Mouse (Mus musculus): ENCODE measurements around the gene Tchhl1. TPM values are rescaled to one million over a fixed set of nuclear protein-coding genes. Genes with fewer than 3 reads are reported as not detected.

Gene Tchhl1
- polyA plus RNA-seq, 1 experiment from 2014 or later, result 0.38 TPM

DNA sequence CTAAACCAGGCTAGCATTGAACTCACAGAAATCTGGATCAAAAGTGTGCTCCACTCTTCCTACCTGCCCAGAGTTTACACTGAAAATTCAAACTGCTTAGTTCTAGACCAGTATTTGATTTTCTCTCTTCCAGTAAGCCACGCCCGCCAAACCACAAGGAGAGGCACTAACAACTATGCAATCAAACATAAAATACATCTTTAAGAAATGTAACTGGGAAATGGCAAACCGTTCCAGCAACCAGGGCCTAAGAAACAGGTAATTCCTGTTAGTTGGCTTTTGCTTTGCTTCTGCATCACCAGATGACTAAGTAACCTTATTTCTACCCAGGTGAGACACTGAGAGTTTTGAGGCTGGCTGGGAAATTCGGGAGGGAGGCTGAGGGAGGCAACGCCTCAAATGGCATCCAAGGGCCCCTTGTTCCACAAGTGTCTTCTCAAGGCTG, 38.3 kb downstream of the Tchhl1 start:
- Histone ChIP-seq H3K4me2 (peak overlapping the region; percentile 47; the same call in 1 of the 2 replicates), H3K27ac (peak overlapping the region; percentile 67)

DNA sequence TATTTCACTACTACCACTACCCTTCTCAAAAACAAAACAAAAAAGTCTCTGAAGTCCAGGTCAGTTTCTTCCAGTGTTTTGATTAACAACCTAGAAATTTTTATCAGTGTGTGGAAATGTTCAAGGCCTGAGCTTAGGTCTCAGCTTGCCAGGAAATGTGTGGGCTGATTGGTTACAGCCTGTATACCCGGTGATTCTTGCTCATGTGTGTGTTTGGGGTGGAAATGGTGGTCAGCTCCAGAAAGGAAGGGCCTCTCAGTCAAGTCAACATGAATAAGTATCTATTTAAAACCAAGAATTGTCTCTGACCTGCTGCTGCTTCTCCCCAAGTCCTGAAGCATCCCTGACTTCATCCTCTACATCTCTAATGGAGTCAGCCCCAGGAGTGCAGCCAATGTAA, 40.7 kb downstream of the Tchhl1 start:
- H3K4me1 ChIP-seq, result no peaks in the 10 kb centered on the region
- H3K4me3 ChIP-seq (replicated peaks), result no peak overlapping the region
- H3K4me2 ChIP-seq, result no peak overlapping the region
- WGBS, result 21% methylated on average over 1 of the region's 1 CpGs
- H3K27me3 ChIP-seq, result no peaks in the 10 kb centered on the region
- no peaks in the 10 kb centered on the region for H3K36me3 ChIP-seq
- H3K9me3 ChIP-seq (replicated peaks), result no peaks in the 10 kb centered on the region
- no peak overlapping the region for H3K27ac ChIP-seq
- H3K9ac ChIP-seq, result no peak overlapping the region
- ATAC-seq (replicated peaks; ENCODE audit: low FRiP score), result no peak

More for the DNA sequence above, 38.3 kb downstream of the Tchhl1 start:
- H3K4me3 ChIP-seq (replicated peaks), result no peak overlapping the region
- no peaks in the 10 kb centered on the region for H3K27me3 ChIP-seq
- H3K4me1 ChIP-seq, result no peaks in the 10 kb centered on the region
- 0 out of 2 replicates have a peak, but pooled peaks have one; percentile 2 for ATAC-seq (replicated peaks; ENCODE audit: low FRiP score)
- WGBS, result 66% methylated on average over 5 of the region's 5 CpGs
- H3K9me3 ChIP-seq (replicated peaks), result no peaks in the 10 kb centered on the region
- H3K9ac ChIP-seq, result no peak overlapping the region
- H3K36me3 ChIP-seq, result no peaks in the 10 kb centered on the region

DNA sequence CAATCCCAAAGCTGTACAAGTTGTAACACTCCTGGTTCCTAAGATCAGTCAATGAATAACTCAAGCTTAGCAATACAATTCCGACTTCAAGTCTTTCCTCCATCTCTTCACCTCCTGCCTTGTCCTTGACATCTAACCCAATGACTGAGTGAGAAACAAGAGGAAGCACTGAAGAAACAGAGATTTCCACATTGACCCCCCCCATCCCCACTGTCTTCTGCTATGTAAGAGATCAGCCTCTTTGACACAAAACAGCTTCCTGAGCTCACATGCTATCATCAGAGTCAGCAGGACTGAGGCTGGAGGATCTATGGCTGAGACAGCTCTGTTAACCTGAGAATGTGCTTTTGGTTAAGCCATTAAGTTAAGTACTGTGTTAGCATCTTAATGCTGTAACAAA, 42.5 kb downstream of the Tchhl1 start:
- 50% methylated on average over 1 of the region's 1 CpGs for WGBS
- Histone ChIP-seq H3K27me3 (no peaks in the 10 kb centered on the region), H3K27ac (no peak overlapping the region), H3K4me3 (replicated peaks) (no peak overlapping the region), H3K36me3 (no peaks in the 10 kb centered on the region), H3K4me1 (no peaks in the 10 kb centered on the region), H3K9me3 (replicated peaks) (no peaks in the 10 kb centered on the region), H3K4me2 (no peak overlapping the region), H3K9ac (no peak overlapping the region)
- no peak for ATAC-seq (replicated peaks; ENCODE audit: low FRiP score)

- no peak overlapping the region for H3K27ac ChIP-seq
- no peaks in the 10 kb centered on the region for H3K4me1 ChIP-seq
- no peak overlapping the region for H3K9ac ChIP-seq
- no peaks in the 10 kb centered on the region for H3K36me3 ChIP-seq
- H3K27me3 ChIP-seq, result no peaks in the 10 kb centered on the region
- 86% methylated on average over 1 of the region's 1 CpGs for WGBS
- no peak for ATAC-seq (replicated peaks; ENCODE audit: low FRiP score)
- H3K9me3 ChIP-seq (replicated peaks), result no peaks in the 10 kb centered on the region
- H3K4me2 ChIP-seq, result no peak overlapping the region
- H3K4me3 ChIP-seq (replicated peaks), result no peak overlapping the region
These were observed 43.2 kb downstream of the Tchhl1 start for GRCm38 (mm10) chr3:93511801-93512200.

DNA sequence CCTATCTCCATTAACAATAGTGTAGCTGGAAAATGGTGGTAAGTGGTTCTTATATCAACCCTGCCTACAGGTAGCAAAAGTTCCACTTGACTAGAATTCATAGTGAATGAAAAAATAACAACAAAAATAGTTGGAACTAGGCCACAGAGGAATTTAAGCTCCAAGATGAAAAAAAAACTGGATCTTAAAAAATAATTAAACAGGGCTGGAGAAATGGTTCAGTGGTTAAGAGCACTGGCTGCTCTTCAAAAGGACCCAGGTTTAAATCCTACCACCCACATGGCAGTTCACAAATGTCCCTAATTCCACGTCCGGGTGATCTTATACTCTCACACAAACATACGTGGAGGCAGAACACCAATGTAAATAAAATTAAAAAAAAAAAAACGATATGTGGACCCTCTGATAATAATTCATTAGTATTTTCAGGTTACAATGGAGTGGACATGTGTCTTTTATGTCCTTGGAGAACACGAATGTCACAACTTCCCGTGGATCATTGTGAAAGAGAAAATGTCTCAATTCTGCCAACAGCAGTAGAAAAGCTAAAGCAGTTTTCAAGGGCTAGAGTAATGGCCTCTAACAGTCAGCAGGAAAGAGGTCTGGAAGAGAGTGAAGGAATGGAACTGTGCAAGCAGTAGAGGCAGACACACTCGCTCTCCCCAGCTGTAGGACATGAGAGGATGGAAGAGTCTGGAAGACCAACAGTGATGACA, 44.0 kb downstream of the Tchhl1 start:
- Histone ChIP-seq H3K27ac (no peak overlapping the region), H3K4me3 (replicated peaks) (no peak overlapping the region), H3K4me2 (no peak overlapping the region), H3K9ac (no peak overlapping the region), H3K27me3 (no peaks in the 10 kb centered on the region), H3K36me3 (no peaks in the 10 kb centered on the region), H3K4me1 (no peaks in the 10 kb centered on the region), H3K9me3 (replicated peaks) (no peaks in the 10 kb centered on the region)
- no peak for ATAC-seq (replicated peaks; ENCODE audit: low FRiP score)
- 72% methylated on average over 7 of the region's 7 CpGs for WGBS

DNA sequence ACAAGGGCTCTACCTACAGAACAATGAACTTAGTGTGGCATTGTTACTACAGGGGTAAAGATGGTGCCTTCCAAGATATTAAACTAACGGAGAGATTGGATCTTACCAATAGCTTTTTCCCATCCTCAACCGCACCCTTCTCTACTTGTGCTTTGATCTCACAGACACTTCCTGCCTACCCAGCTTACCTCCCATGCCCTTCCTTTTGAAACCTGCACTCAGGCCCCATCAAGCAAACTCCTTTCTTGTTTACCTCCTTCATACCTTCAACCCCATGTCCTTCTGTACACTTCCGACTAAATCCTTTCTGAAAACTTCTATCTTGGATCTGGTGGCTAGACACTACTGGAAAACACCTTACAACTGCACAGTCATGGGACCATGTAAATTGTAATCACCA, 46.1 kb downstream of the Tchhl1 start:
- no peaks in the 10 kb centered on the region for H3K4me1 ChIP-seq
- 88% methylated on average over 3 of the region's 3 CpGs for WGBS
- H3K9ac ChIP-seq, result no peak overlapping the region
- no peaks in the 10 kb centered on the region for H3K9me3 ChIP-seq (replicated peaks)
- no peak overlapping the region for H3K4me3 ChIP-seq (replicated peaks)
- no peak for ATAC-seq (replicated peaks; ENCODE audit: low FRiP score)
- no peak overlapping the region for H3K27ac ChIP-seq
- H3K4me2 ChIP-seq, result no peak overlapping the region
- no peaks in the 10 kb centered on the region for H3K27me3 ChIP-seq
- no peaks in the 10 kb centered on the region for H3K36me3 ChIP-seq

DNA sequence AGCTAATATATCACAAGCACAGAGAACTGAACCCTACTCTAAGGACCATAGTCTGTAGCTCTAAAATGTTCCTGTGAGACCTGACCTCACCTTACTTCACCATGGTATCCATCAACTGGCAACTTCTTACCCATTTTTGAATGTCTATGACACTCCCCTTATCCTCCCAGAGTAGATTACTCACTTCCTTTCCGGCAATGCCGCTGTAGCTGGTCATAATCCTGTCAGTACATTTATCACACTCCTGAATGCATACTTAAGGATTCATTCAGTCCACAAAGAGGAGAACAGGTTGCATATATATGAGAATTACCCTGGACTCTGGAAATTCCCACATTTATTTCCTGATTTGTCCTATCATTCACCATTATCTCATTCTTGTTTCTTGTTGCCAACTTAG, 48.8 kb downstream of the Tchhl1 start:
- Histone ChIP-seq H3K4me3 (replicated peaks) (no peak overlapping the region), H3K36me3 (no peaks in the 10 kb centered on the region), H3K27ac (no peak overlapping the region), H3K9ac (no peak overlapping the region), H3K4me2 (no peak overlapping the region), H3K4me1 (peaks cover 9% of the 10 kb centered on the region), H3K27me3 (no peaks in the 10 kb centered on the region), H3K9me3 (replicated peaks) (no peaks in the 10 kb centered on the region)
- no peak for ATAC-seq (replicated peaks; ENCODE audit: low FRiP score)
- WGBS, result 35% methylated on average over 2 of the region's 2 CpGs

- peak; percentile 35; the same call in 1 of the 2 replicates for ATAC-seq (replicated peaks; ENCODE audit: low FRiP score)
- H3K9me3 ChIP-seq (replicated peaks), result no peaks in the 10 kb centered on the region
- H3K4me1 ChIP-seq, result peaks cover 16% of the 10 kb centered on the region
- H3K4me3 ChIP-seq (replicated peaks), result peak overlapping the region; percentile 74
- H3K4me2 ChIP-seq, result peak overlapping the region; percentile 67
- peaks cover 9% of the 10 kb centered on the region for H3K36me3 ChIP-seq
- no peaks in the 10 kb centered on the region for H3K27me3 ChIP-seq
- 51% methylated on average over 5 of the region's 5 CpGs for WGBS
- no peak overlapping the region for H3K9ac ChIP-seq
- H3K27ac ChIP-seq, result peak overlapping the region; percentile 97
These were observed 51.3 kb downstream of the Tchhl1 start for GRCm38 (mm10) chr3:93519856-93520329.

DNA sequence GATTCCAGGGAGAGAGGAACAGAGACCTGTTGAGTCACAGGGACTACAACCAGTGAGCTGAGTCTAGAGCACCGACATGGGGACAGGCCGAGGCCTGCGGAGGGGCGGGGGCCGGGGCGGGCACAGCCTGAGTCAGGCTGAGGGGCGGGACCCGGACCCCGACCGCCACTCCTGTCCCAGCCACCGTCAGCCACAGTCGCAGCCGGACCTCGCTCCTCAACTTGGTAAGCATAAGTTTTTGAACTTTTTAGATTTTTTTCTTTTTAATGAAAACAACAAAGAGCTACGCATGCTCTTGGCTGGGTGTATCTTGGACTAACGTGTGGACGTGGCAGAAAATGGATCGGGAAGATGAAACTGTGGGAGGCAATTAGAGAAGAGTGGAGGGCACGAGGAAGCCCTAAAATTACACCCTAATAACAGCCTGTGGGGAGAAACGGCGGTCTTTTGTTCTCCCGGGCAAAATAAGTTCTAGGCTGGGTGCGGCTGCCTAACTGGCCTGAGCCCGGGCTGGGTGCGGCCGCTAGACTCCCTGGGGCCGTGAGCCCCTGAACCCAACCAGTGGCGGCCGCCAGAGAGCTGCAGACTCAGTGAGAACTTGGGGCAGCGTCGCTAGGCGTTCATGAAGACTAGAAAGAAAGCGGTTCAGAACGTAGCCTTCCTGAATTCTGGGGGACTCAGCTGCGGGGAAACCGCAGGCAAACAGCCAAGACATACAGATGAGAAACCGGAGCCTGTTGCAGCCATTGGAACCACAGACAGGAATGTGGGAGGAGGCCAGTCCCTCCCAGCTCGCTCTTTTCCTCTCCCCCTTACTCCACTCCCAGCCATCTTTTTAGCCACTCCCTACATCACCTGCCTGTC, 52.0 kb downstream of the Tchhl1 start, which contains the start of gene S100a11:
S100a11 (plus strand) TSS at position 159 of the 864 bp plus-strand sequence.
- Histone ChIP-seq H3K27me3 (no peaks in the 10 kb centered on the region), H3K4me1 (peaks cover 16% of the 10 kb centered on the region), H3K9ac (peak within 1 kb of the TSS; percentile 77), H3K27ac (peak within 1 kb of the TSS; percentile 97), H3K9me3 (replicated peaks) (no peaks in the 10 kb centered on the region), H3K4me2 (peak within 1 kb of the TSS; percentile 67), H3K4me3 (replicated peaks) (peak within 1 kb of the TSS; percentile 74), H3K36me3 (peaks cover 13% of the 10 kb centered on the region)
- WGBS, result under 1% methylated on average over 38 of the region's 38 CpGs
- peak; percentile 97 for ATAC-seq (replicated peaks; ENCODE audit: low FRiP score)

Small RNAs within 50 kb of the gene (microRNA-seq; reads per million reads assigned to microRNA genes)
- not detected for gene Gm22752

Other genes with a start within 250 kb of the Tchhl1 start
- gene Flg, start 195.2 kb upstream of the Tchhl1 start, polyA plus RNA-seq (2015; fragmentation: Nextera tagmentation; extraction: Ambion mirVana), result 0.04 and 0.06 TPM in 2 replicates
- 0.01 and 0.48 TPM in 2 replicates for gene Hrnr, start 149.0 kb upstream of the Tchhl1 start, polyA plus RNA-seq (2015; fragmentation: Nextera tagmentation; extraction: Ambion mirVana)
- gene Rptn, start 75.1 kb upstream of the Tchhl1 start, polyA plus RNA-seq (2015; fragmentation: Nextera tagmentation; extraction: Ambion mirVana), result not detected in 2 replicates
- gene Tchh, start 26.4 kb upstream of the Tchhl1 start, polyA plus RNA-seq (2015; fragmentation: Nextera tagmentation; extraction: Ambion mirVana), result 4.0 and 5.0 TPM in 2 replicates
- gene S100a11, start 51.7 kb downstream of the Tchhl1 start, polyA plus RNA-seq (2015; fragmentation: Nextera tagmentation; extraction: Ambion mirVana), result 1,358 and 1,377 TPM in 2 replicates
- 516 and 533 TPM in 2 replicates for gene S100a10, start 86.3 kb downstream of the Tchhl1 start, polyA plus RNA-seq (2015; fragmentation: Nextera tagmentation; extraction: Ambion mirVana)
- gene Tdpoz2, start 183.9 kb downstream of the Tchhl1 start, polyA plus RNA-seq (2015; fragmentation: Nextera tagmentation; extraction: Ambion mirVana), result not detected in 2 replicates
- not detected in 2 replicates for gene Tdpoz1, start 207.6 kb downstream of the Tchhl1 start, polyA plus RNA-seq (2015; fragmentation: Nextera tagmentation; extraction: Ambion mirVana)
- not detected in 2 replicates for gene Gm37596, start 224.3 kb downstream of the Tchhl1 start, polyA plus RNA-seq (2015; fragmentation: Nextera tagmentation; extraction: Ambion mirVana)

All from kidney, embryonic 15.5 days (tissue).